Mouse (Mus musculus) ES-Bruce4 (cell line): ENCODE data around the gene Nudt13. TPM values are rescaled to one million over a fixed set of nuclear protein-coding genes. Genes with fewer than 3 reads are reported as not detected.
"Not testable (repeated sequence)": the region's sequence is repeated elsewhere in the genome, so short reads cannot be mapped to it uniquely, and the experiment has no call there.

Source experiments
- H3K27ac ChIP-seq: 2 replicates; pipeline ENCODE4 v1.5.1; 2012; ENCODE audit warnings: low read length, inconsistent platforms; ENCODE audit not compliant: insufficient read depth
- H3K27me3 ChIP-seq: 2 replicates; pipeline ENCODE4 v1.6.1; 2012; ENCODE audit warnings: mild to moderate bottlenecking, low read length, inconsistent platforms; ENCODE audit not compliant: control insufficient read depth, poor library complexity, insufficient read depth, severe bottlenecking
- H3K36me3 ChIP-seq: 2 replicates; pipeline ENCODE4 v1.6.1; 2012; ENCODE audit warnings: inconsistent platforms, mild to moderate bottlenecking, low read length, moderate library complexity; ENCODE audit not compliant: control insufficient read depth, poor library complexity, insufficient read depth, severe bottlenecking
- H3K4me1 ChIP-seq: one replicate; pipeline ENCODE4 v1.8.1; 2011; ENCODE audit warnings: low read length; ENCODE audit not compliant: control insufficient read depth, insufficient read depth
- H3K4me3 ChIP-seq: 2 replicates; pipeline ENCODE4 v1.5.1; 2011; ENCODE audit warnings: low read depth, mild to moderate bottlenecking, low read length
- H3K9ac ChIP-seq: 2 replicates; pipeline ENCODE4 v1.6.1; 2012; ENCODE audit warnings: low read depth, mild to moderate bottlenecking, inconsistent platforms; ENCODE audit not compliant: poor library complexity, severe bottlenecking
- H3K9me3 ChIP-seq: replicated peaks from 2 replicates; pipeline ENCODE4 v1.6.1; 2012; ENCODE audit warnings: mild to moderate bottlenecking, low read length, inconsistent platforms; ENCODE audit not compliant: control insufficient read depth, poor library complexity, insufficient read depth, severe bottlenecking
- CTCF ChIP-seq: IDR thresholded peaks from one replicate; pipeline ENCODE4 v1.8.1; 2011; ENCODE audit warnings: low read depth, low read length
- EP300 ChIP-seq: IDR thresholded peaks from 2 replicates; pipeline ENCODE4 v1.6.1; 2011; ENCODE audit warnings: low read depth, low read length; ENCODE audit not compliant: insufficient read depth
- POLR2A ChIP-seq: IDR thresholded peaks from one replicate; pipeline ENCODE4 v1.8.1; 2011; ENCODE audit warnings: low read length; ENCODE audit not compliant: insufficient read depth
- polyA plus RNA-seq: library from polyadenylated mRNA; stranded (reverse); fragments of >200 nt; gene quantifications from 2 replicates; pipeline ENCODE4 v1.2.4, GENCODE M21; 2011; ENCODE audit warnings: low read depth; ENCODE audit not compliant: missing spikeins, insufficient read depth, insufficient read length

The Nudt13 gene
- polyA plus RNA-seq, 1 experiment, result 14.0 TPM

DNA sequence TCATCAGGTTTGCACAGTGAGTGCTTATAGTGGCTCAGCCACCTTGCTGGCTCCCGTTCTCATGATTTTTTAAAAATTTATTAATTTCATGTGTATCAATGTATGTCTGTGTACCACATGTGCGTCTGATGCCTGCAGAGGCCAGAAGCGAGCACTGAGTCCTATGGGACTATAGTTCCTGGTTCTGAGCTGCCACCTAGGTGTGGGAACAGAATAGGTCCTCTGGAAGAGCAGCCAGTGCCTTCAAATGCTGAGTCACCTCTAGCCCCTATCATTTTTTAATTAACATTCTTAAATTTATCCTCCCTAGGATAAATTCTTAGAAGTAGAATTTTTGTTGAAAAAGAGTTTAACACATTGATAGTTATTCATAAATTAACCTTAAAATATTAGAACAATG, 3.1 kb downstream of the Nudt13 start:
- no peaks in the 10 kb centered on the region for H3K4me1 ChIP-seq
- no peak for TF ChIP-seq EP300
- no peak for TF ChIP-seq POLR2A
- TF ChIP-seq CTCF, result no peak
- H3K36me3 ChIP-seq, result no peaks in the 10 kb centered on the region
- H3K27me3 ChIP-seq, result no peaks in the 10 kb centered on the region
- H3K4me3 ChIP-seq, result no peak overlapping the region
- H3K27ac ChIP-seq, result no peak overlapping the region
- no peaks in the 10 kb centered on the region for H3K9me3 ChIP-seq
- H3K9ac ChIP-seq, result no peak overlapping the region

DNA sequence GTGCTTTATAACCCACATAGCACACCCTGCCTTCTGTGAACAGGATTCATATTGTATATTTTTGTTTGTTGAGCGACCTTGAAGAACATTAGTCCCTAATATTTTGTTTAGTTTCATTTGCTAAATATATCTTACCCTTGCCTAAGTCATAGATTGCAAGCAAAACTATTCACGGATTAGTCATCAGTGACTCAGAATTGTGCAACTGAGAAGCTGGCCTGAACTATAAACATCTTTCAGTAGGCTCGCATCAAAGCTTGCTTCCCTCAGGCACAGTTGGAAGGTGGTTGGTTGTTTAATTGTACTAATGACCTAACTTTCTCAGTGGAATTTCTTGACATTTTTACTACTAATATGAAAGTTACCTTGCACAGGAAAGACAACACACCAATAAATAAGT, 3.6 kb downstream of the Nudt13 start:
- Histone ChIP-seq H3K4me3 (no peak overlapping the region), H3K9me3 (no peaks in the 10 kb centered on the region), H3K27me3 (no peaks in the 10 kb centered on the region), H3K9ac (no peak overlapping the region), H3K36me3 (no peaks in the 10 kb centered on the region), H3K4me1 (no peaks in the 10 kb centered on the region), H3K27ac (no peak overlapping the region)
- TF ChIP-seq POLR2A (no peak), CTCF (no peak), EP300 (no peak)

- H3K36me3 ChIP-seq, H3K9me3 ChIP-seq, H3K27me3 ChIP-seq, H3K4me3 ChIP-seq, H3K4me1 ChIP-seq, H3K9ac ChIP-seq, H3K27ac ChIP-seq: not testable (repeated sequence)
Measured at GRCm38 (mm10) chr14:20305085-20305484, 10.6 kb downstream of the Nudt13 start.

DNA sequence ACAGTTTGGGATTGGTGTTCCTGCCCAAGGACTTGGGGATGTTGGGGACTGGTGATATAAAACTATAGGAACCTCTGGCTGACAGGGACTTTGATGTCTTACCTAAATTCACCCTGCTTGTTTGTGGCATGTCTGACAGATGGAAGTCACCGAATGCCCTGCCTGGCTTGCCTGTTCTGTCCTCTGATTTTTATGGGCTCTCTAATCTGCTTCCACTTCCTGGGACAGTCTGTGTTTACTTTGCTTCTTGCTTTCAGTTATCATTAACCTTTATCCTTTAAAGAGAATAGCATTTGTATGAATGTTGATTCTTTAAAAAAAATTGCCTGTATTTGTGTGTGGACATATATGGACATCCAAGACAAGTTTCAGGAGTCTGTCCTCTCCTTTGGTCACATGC, 20.6 kb downstream of the Nudt13 start:
- TF ChIP-seq CTCF (no peak), POLR2A (no peak), EP300 (no peak)
- Histone ChIP-seq H3K27ac (no peak overlapping the region), H3K4me3 (no peak overlapping the region), H3K36me3 (no peaks in the 10 kb centered on the region), H3K27me3 (no peaks in the 10 kb centered on the region), H3K4me1 (no peaks in the 10 kb centered on the region), H3K9ac (no peak overlapping the region), H3K9me3 (no peaks in the 10 kb centered on the region)

GRCm38 (mm10) chr14:20319420-20319819, 24.9 kb downstream of the Nudt13 start:
- Histone ChIP-seq H3K9me3 (no peaks in the 10 kb centered on the region), H3K27ac (no peak overlapping the region), H3K27me3 (no peaks in the 10 kb centered on the region), H3K36me3 (peaks cover 4% of the 10 kb centered on the region; the same call in 1 of the 2 replicates), H3K4me3 (no peak overlapping the region), H3K4me1 (no peaks in the 10 kb centered on the region), H3K9ac (no peak overlapping the region)
- no peak for TF ChIP-seq EP300
- TF ChIP-seq CTCF, result peak; percentile 50

- no peak overlapping the region for H3K4me3 ChIP-seq
- H3K36me3 ChIP-seq, result peaks cover 13% of the 10 kb centered on the region
- no peak overlapping the region for H3K27ac ChIP-seq
- no peak overlapping the region for H3K9ac ChIP-seq
- TF ChIP-seq POLR2A, result no peak
- no peak for TF ChIP-seq EP300
- TF ChIP-seq CTCF, result no peak
- H3K27me3 ChIP-seq, result no peaks in the 10 kb centered on the region
- no peaks in the 10 kb centered on the region for H3K9me3 ChIP-seq
- no peaks in the 10 kb centered on the region for H3K4me1 ChIP-seq
Measured at GRCm38 (mm10) chr14:20324196-20324595, 29.7 kb downstream of the Nudt13 start.

DNA sequence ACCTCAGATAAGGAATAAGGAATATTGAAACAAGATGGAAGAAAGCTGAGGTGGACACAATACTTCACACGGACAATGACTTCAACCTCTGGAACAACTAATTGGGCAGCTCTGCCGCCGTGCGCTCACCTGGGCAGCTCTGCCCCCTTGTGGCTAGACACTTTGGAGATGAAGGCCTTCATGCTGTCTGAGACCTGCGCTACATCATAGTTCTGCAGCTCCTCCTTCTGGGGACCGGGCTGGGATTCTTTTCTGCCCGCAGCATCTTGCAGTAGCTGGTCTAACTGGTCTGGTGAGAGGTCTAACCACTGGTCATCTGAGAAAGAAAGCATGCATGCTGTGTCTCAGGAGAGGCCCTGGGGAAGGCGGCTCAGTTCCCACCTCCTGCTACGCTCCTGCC, 34.0 kb downstream of the Nudt13 start:
- no peak overlapping the region for H3K27ac ChIP-seq
- no peaks in the 10 kb centered on the region for H3K4me1 ChIP-seq
- H3K4me3 ChIP-seq, result 0 out of 2 replicates have a peak overlapping the region, but pooled peaks have one; percentile 3
- no peak overlapping the region for H3K9ac ChIP-seq
- no peaks in the 10 kb centered on the region for H3K9me3 ChIP-seq
- no peak for TF ChIP-seq POLR2A
- peak; percentile 97 for TF ChIP-seq CTCF
- TF ChIP-seq EP300, result 0 out of 2 replicates have a peak, but pooled peaks have one; percentile 25
- H3K27me3 ChIP-seq, result no peaks in the 10 kb centered on the region
- peaks cover 12% of the 10 kb centered on the region for H3K36me3 ChIP-seq
